Mouse (Mus musculus) midbrain, embryonic 14.5 days (tissue): ENCODE measurements at regions not wholly inside any gene's neighbourhood (a gene's known extent, or its start where the extent isn't known, plus 50 kb on each side); places are given as distances from the start of the nearest gene placed in this dataset.

ENCODE experiments used
- ATAC-seq: fragments of 200-750 bp; cut with Nextera tagmentation; 2 replicates; pipeline ENCODE4 v1.8.0; 2017; ENCODE audit warnings: moderate number of reproducible peaks, moderate library complexity; ENCODE audit not compliant: low FRiP score, low TSS enrichment
- DNase-seq: peaks from one replicate; pipeline ENCODE4 v3.0.0-alpha.2; 2015
- H3K27ac ChIP-seq: fragments of 300-500 bp; sonication (generic); replicated peaks from 2 replicates; pipeline ENCODE4 v1.5.1; 2014; ENCODE audit warnings: mild to moderate bottlenecking, low read depth, low read length, moderate library complexity
- H3K27me3 ChIP-seq: fragments of 300-500 bp; sonication (generic); 2 replicates; pipeline ENCODE4 v1.6.1; 2014; ENCODE audit warnings: low read length, control low read depth, mixed read lengths; ENCODE audit not compliant: control insufficient read depth, insufficient read depth
- H3K36me3 ChIP-seq: fragments of 300-500 bp; sonication (generic); 2 replicates; pipeline ENCODE4 v1.6.1; 2014; ENCODE audit warnings: low read length, control low read depth; ENCODE audit not compliant: control insufficient read depth, insufficient read depth
- H3K4me1 ChIP-seq: fragments of 300-500 bp; sonication (generic); 2 replicates; pipeline ENCODE4 v1.6.1; 2014; ENCODE audit warnings: mild to moderate bottlenecking, antibody characterized with exemption, low read length, control low read depth; ENCODE audit not compliant: control insufficient read depth, insufficient read depth
- H3K4me2 ChIP-seq: fragments of 300-500 bp; sonication (generic); 2 replicates; pipeline ENCODE4 v1.6.1; 2014; ENCODE audit warnings: mild to moderate bottlenecking, low read length, moderate library complexity
- H3K4me3 ChIP-seq: fragments of 300-500 bp; sonication (generic); replicated peaks from 2 replicates; pipeline ENCODE4 v1.5.1; 2014; ENCODE audit warnings: low read depth, low read length
- H3K9ac ChIP-seq: fragments of 300-500 bp; sonication (generic); replicated peaks from 2 replicates; pipeline ENCODE4 v1.6.1; 2014; ENCODE audit warnings: mild to moderate bottlenecking, low read length, moderate library complexity
- H3K9me3 ChIP-seq: fragments of 300-500 bp; sonication (generic); 2 replicates; pipeline ENCODE4 v1.6.1; 2016; ENCODE audit warnings: low read length, control low read depth, mixed read lengths; ENCODE audit not compliant: control insufficient read depth
- WGBS: fragments of 180-500 bp; shearing (Covaris S2); extraction: QIAGEN DNeasy Blood & Tissue Kit; methylation state at CpG from one replicate; pipeline ENCODE4 v1.1.7; 2014; 5-methylcytosine and 5-hydroxymethylcytosine counted together

DNA sequence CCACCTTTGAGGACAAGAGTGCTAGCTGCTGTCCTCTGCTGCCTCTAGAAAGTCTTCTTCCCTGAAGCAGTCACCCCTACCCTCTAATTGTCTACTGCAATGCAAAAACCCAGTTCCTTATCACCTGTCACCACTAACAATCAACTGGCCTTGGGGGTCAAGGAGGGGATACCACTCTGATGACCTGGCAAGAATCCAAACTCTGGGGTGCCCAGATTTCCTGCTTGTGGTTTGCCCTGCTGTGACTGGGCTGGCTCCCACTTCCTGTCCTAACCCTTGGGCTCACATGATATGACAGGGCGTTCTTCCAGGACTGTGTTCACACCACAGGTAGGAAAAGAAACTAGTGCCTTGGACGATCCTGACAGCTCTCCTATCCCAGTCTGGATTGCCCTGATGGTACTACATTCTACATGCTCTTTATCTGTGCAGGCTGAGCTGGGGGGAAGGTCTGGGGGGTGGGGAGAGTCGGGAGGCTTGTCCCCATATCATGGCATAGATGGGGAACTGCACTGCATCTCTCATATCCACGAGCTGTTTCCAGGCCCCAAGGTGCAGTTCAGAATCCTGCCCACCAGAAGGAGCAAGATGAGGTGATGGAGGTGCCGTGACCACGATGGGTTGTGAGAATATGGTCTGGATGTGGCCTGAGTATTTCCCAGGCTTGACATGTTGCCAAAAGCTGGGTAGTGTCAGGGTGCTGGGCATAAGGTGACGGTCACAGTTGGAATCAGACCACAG, 81.0 kb downstream of the Maf start:
- Histone ChIP-seq H3K27ac (no peak overlapping the region), H3K27me3 (no peaks in the 10 kb centered on the region), H3K9me3 (0 out of 2 replicates have a peak, but pooled peaks cover 7% of the 10 kb centered on the region), H3K4me1 (no peaks in the 10 kb centered on the region), H3K4me2 (no peak overlapping the region), H3K4me3 (no peak overlapping the region), H3K9ac (no peak overlapping the region), H3K36me3 (no peaks in the 10 kb centered on the region)
- no peak for ATAC-seq
- DNase-seq, result no peak
- 86% methylated on average over 7 of the region's 7 CpGs for WGBS

DNA sequence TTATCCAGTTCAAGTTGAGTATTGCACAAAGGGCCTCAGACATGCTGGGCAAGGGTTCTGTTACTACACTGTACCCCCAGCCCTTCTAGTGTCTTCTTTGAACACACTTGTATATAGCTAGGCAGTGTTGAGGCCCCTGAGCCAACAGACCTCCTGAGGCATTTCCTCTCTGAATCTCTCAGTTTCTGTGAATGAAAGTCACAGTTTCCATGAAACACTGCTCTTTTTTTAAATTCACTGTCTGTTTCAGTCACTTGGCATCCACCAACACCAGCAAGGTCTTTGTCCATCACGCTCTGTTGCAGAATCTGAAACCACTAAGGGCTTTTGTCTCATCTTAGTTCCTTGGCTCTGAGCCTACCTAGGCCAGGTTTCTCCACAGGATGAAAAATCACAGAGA, 82.5 kb downstream of the Maf start:
- no peak overlapping the region for H3K27ac ChIP-seq
- no peak for DNase-seq
- H3K36me3 ChIP-seq, result no peaks in the 10 kb centered on the region
- H3K27me3 ChIP-seq, result no peaks in the 10 kb centered on the region
- no peaks in the 10 kb centered on the region for H3K4me1 ChIP-seq
- H3K9ac ChIP-seq, result no peak overlapping the region
- no peak overlapping the region for H3K4me3 ChIP-seq
- H3K4me2 ChIP-seq, result no peak overlapping the region
- no peak for ATAC-seq
- H3K9me3 ChIP-seq, result 0 out of 2 replicates have a peak, but pooled peaks cover 3% of the 10 kb centered on the region
- 90% methylated on average over 1 of the region's 1 CpGs for WGBS

DNA sequence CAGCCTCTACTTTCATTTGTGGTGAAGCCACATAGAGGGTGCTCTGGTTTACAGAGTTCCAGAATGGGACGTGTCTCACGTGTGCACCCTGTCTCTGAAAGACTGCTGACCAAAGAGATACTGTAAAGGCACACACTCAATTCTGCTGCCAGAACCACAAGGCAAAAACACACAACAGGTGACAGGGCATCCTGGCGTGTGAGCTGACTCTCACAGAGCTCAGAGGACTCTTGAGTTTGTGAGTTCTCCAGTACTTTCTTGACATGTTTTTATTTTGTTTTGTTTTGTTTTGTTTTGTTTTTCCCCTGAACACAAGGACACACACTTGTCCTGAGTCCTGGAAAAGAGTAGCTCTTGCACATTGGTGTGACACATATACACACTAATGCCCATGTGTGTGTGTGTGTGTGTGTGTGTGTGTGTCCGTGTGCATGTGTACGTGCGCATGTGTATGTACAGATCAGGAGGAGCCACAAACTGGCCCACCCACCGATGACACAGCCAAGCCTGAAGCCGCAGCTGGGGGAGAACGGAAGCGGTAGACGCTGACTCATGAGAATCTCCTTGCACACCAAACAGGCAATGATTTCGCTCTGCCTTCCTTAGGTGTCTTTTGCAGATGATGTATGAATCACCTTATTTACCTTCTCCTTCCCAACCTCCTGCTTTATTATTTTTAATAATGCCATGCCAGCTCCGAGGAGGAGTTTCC, 89.4 kb downstream of the Maf start:
- no peak overlapping the region for H3K4me2 ChIP-seq
- H3K27me3 ChIP-seq, result no peaks in the 10 kb centered on the region
- ATAC-seq (no peak), DNase-seq (no peak)
- no peaks in the 10 kb centered on the region for H3K9me3 ChIP-seq
- H3K27ac ChIP-seq, result no peak overlapping the region
- H3K4me3 ChIP-seq, result no peak overlapping the region
- no peaks in the 10 kb centered on the region for H3K4me1 ChIP-seq
- H3K36me3 ChIP-seq, result no peaks in the 10 kb centered on the region
- 92% methylated on average over 13 of the region's 13 CpGs for WGBS
- H3K9ac ChIP-seq, result no peak overlapping the region

DNA sequence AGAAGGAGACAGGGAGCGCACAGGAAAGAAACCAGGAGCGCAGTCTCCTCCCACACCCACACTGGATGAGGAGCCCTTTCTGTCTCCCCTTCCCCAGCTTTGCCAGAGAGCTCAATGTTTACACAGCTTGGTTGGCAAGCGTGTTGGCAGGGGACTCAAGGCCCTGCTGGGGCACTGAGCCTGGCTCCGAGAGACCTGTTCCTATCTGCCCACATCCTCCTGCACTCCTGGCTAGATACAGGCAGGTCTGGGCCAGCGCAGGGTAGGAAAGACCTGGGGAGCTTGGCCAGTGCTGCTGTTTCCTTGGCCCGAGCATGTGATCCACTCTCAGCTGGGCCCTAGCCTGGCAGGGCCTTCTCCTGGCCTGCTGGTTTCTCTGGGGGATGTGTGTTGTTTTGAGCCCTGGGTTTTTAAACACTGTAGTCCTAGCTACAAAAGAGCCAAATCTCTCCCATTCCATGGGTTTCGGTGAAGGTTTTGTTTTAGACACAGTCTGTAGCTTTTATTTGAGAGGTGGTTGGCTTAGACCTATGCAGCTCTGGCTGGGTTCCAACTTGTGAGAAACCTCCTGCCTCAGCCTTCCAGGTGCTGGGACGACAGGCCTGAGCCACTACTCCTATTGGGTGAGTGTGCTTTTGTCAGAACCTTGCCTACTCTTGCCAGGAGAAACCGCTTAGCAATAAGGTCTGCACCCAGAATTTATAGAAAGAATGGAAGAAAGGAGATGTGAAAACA, 90.6 kb downstream of the Maf start:
- Histone ChIP-seq H3K27me3 (no peaks in the 10 kb centered on the region), H3K4me2 (no peak overlapping the region), H3K27ac (no peak overlapping the region), H3K4me3 (no peak overlapping the region), H3K36me3 (no peaks in the 10 kb centered on the region), H3K9me3 (no peaks in the 10 kb centered on the region), H3K4me1 (no peaks in the 10 kb centered on the region), H3K9ac (no peak overlapping the region)
- WGBS, result 90% methylated on average over 9 of the region's 9 CpGs
- ATAC-seq (no peak), DNase-seq (no peak)

DNA sequence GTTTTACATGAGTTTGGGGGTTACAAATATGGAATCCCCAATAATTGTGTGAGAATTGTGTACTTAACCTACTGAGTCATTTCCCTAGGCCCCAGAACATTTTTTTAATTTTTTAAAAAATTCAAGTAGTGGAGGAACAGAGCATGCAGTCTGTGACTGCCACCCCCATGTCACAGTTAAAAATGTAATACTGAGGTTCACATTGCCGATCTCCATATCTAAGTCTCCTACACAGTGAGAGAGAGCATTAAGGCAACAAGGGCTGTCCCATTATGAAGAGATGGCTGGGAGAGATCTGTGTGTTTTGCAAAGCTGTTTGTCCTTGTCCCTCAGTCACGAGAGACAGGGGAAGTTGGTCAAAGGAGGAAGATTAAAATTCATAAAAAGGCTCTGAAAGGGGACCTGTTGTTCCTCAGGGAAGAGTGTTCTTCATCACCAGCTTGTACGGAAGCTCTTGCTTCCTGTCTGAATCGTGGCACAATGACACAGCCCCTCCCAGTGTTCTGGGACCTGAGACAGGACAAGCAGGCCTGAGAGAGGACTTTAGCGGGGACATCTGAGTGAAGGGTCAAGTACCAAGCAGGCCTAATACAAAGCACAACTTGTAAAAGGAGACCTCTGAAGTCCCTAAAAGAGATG, 93.5 kb downstream of the Maf start:
- Histone ChIP-seq H3K27me3 (no peaks in the 10 kb centered on the region), H3K9ac (no peak overlapping the region), H3K9me3 (no peaks in the 10 kb centered on the region), H3K27ac (no peak overlapping the region), H3K4me1 (no peaks in the 10 kb centered on the region), H3K4me3 (no peak overlapping the region), H3K4me2 (no peak overlapping the region), H3K36me3 (no peaks in the 10 kb centered on the region)
- ATAC-seq, result no peak
- DNase-seq, result no peak
- WGBS, result 76% methylated on average over 5 of the region's 5 CpGs

DNA sequence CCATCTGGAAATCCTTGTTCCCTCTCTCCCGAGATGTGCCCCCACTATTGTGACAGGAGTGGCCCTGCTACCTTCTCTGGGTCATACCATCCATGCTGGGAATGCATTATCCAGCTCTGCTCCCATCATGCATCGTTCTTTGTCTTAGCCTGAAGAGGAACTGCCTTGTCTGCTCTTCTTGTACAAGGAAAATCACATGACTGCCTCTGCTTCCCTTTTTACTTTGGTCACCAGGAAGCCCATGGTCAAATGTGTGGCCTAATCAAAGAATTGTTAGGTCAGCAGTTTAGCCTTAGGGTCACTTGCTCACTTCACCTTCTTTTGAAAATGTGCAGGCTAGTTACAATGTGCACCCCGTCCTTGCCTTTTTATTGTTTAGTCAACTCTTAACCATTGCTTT, 95.5 kb downstream of the Maf start:
- Histone ChIP-seq H3K9ac (no peak overlapping the region), H3K36me3 (no peaks in the 10 kb centered on the region), H3K27ac (no peak overlapping the region), H3K9me3 (no peaks in the 10 kb centered on the region), H3K4me3 (no peak overlapping the region), H3K27me3 (no peaks in the 10 kb centered on the region), H3K4me2 (no peak overlapping the region), H3K4me1 (no peaks in the 10 kb centered on the region)
- 81% methylated on average over 3 of the region's 3 CpGs for WGBS
- DNase-seq, result no peak
- ATAC-seq, result no peak

DNA sequence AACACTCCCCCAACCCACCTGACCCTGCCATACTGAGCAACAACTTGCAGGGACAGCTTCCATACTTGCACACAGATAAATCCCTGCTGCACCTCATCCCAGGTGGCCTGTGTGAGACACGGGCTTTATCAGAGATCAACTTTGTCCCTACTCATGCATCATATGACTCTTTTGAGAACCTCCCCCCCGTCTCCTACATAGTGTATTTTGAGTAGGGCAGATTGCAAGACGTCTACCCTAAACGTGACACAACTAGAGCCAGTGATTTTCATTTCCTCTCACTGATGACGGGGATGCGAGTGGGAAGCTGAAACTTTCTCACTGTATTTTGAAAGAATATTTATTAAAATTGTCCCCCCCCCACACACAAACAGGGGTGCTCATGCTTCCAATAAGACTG, 107.8 kb downstream of the Maf start:
- no peak for ATAC-seq
- Histone ChIP-seq H3K27me3 (no peaks in the 10 kb centered on the region), H3K27ac (no peak overlapping the region), H3K36me3 (no peaks in the 10 kb centered on the region), H3K4me1 (0 out of 2 replicates have a peak, but pooled peaks cover 5% of the 10 kb centered on the region), H3K9ac (no peak overlapping the region), H3K9me3 (no peaks in the 10 kb centered on the region), H3K4me3 (no peak overlapping the region), H3K4me2 (no peak overlapping the region)
- WGBS, result 88% methylated on average over 6 of the region's 6 CpGs
- DNase-seq, result no peak

DNA sequence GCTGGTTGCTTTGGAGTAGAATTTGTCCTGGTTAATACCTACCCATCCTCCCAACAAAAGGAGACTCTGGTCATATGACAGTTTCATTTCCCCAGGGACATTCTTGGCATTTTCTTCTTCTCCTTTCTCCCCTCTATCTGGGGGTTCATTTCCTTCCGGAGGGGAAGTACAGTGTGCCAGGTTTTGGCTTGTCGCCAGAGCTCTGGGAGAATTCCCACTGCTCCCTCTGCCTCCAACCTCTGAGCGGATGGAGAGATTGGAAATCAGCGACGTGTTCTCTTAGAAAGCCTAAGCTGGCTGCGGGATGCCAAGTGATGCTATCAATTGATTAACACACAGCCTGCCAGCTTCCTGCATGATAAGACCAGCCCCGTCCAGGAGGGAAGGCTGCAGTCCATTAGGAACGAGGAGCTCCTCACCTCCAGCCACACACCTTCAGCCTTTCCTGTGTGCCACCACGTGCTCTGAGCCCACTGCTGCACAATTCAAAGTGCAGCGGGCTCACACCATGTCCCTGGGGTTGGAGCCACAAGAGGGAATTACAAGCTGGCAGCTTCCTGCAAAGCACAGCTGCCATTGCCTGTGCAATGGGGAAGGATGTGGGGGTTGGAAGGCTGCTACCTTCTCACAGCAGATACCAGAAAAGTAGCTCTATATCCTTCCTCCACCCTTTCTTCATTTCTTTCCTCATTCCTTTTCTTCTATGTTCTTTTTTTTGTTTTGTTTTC, 110.2 kb downstream of the Maf start:
- H3K27me3 ChIP-seq, result no peaks in the 10 kb centered on the region
- ATAC-seq (no peak), DNase-seq (peak; percentile 71)
- H3K9ac ChIP-seq, result no peak overlapping the region
- H3K4me3 ChIP-seq, result no peak overlapping the region
- no peaks in the 10 kb centered on the region for H3K9me3 ChIP-seq
- WGBS, result 40% methylated on average over 10 of the region's 10 CpGs
- no peaks in the 10 kb centered on the region for H3K36me3 ChIP-seq
- H3K27ac ChIP-seq, result 0 out of 2 replicates have a peak overlapping the region, but pooled peaks have one; percentile 37
- H3K4me1 ChIP-seq, result 0 out of 2 replicates have a peak, but pooled peaks cover 5% of the 10 kb centered on the region
- H3K4me2 ChIP-seq, result no peak overlapping the region
